Mouse (Mus musculus): ENCODE measurements around the gene Dgkz. TPM values are rescaled to one million over a fixed set of nuclear protein-coding genes. Genes with fewer than 3 reads are reported as not detected.

Dgkz gene
- polyA plus RNA-seq, 1 experiment from 2014 or later, result 53.2 TPM

DNA sequence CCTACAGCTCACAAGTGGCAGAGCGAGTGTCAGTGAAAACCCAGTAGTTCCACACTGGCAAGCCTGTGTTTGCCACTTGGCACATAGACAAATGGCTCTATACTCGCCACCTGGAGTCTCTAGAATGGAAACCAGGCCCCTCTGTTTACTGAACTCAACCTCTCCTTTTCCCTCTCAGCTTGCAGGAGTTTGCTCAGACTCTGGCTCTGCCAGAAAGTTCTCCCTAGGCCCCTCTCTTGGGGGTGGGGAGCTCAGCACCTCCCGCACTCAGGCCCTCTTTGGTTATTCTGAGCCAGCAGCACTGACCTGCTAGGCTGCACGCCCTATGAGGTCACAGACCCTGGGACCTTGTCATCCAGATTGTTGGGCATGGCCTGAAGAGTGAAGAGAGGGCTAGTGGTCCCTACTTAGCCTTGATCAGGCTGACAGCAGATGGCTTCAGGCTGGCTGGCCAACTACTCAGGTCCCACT, 20.5 kb downstream of the Dgkz start:
- WGBS, result 64% methylated on average over 4 of the region's 4 CpGs
- H3K27ac ChIP-seq (ENCODE audit: low read depth, low read length), result no peak overlapping the region

DNA sequence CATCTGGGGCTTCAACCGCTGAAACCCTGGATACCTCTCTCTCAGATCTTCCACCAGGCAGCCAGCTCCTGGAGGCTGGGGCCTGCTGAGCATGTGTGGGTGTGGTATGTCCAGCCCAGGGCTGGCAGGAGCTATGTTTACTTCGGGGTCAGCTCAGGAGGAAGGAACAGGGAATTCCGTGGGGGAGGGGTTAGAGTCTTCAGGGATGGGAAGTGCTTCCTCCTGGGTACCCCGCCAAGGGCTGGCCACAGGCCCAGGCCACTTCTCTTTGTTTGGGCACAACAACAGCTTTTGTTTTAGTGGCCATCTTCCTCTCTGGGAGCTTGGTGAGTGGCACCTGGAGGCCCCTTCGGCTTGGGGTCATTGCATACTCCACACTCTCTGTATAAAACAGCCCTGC, 21.8 kb downstream of the Dgkz start:
- no peaks in the 10 kb centered on the region for H3K9me3 ChIP-seq (ENCODE audit: control insufficient read depth)
- no peak overlapping the region for H3K9ac ChIP-seq (ENCODE audit: low read depth, low read length)
- H3K4me1 ChIP-seq (replicated peaks; ENCODE audit: control insufficient read depth, insufficient read depth, low read length), result peaks cover 16% of the 10 kb centered on the region; the same call in 1 of the 2 replicates
- ATAC-seq, result no peak
- WGBS, result 10% methylated on average over 5 of the region's 5 CpGs
- TF ChIP-seq CTCF (IDR thresholded peaks at IDR 0.05; ENCODE audit: low read depth), result peak; percentile 34; the same call in 1 of the 2 replicates
- H3K27ac ChIP-seq (ENCODE audit: low read depth, low read length), result no peak overlapping the region; the same call in 1 of the 2 replicates
- 0 out of 2 replicates have a peak overlapping the region, but pooled peaks have one; percentile 4 for H3K4me2 ChIP-seq (replicated peaks; ENCODE audit: low read depth)
- H3K36me3 ChIP-seq (ENCODE audit: control insufficient read depth, insufficient read depth), result no peaks in the 10 kb centered on the region; the same call in 1 of the 2 replicates
- H3K27me3 ChIP-seq (replicated peaks; ENCODE audit: control insufficient read depth, insufficient read depth, low read length), result no peaks in the 10 kb centered on the region
- H3K4me3 ChIP-seq (ENCODE audit: low read depth, low read length), result no peak overlapping the region

More for the DNA sequence above, 20.5 kb downstream of the Dgkz start:
- H3K36me3 ChIP-seq (ENCODE audit: control insufficient read depth, insufficient read depth), result no peaks in the 10 kb centered on the region; the same call in 1 of the 2 replicates
- no peak for ATAC-seq
- no peak overlapping the region for H3K4me2 ChIP-seq (replicated peaks; ENCODE audit: low read depth)
- H3K9ac ChIP-seq (ENCODE audit: low read depth, low read length), result no peak overlapping the region
- no peak overlapping the region for H3K4me3 ChIP-seq (ENCODE audit: low read depth, low read length)
- TF ChIP-seq CTCF (IDR thresholded peaks at IDR 0.05; ENCODE audit: low read depth), result no peak
- peaks cover 15% of the 10 kb centered on the region; the same call in 1 of the 2 replicates for H3K4me1 ChIP-seq (replicated peaks; ENCODE audit: control insufficient read depth, insufficient read depth, low read length)
- no peaks in the 10 kb centered on the region for H3K9me3 ChIP-seq (ENCODE audit: control insufficient read depth)
- H3K27me3 ChIP-seq (replicated peaks; ENCODE audit: control insufficient read depth, insufficient read depth, low read length), result no peaks in the 10 kb centered on the region

DNA sequence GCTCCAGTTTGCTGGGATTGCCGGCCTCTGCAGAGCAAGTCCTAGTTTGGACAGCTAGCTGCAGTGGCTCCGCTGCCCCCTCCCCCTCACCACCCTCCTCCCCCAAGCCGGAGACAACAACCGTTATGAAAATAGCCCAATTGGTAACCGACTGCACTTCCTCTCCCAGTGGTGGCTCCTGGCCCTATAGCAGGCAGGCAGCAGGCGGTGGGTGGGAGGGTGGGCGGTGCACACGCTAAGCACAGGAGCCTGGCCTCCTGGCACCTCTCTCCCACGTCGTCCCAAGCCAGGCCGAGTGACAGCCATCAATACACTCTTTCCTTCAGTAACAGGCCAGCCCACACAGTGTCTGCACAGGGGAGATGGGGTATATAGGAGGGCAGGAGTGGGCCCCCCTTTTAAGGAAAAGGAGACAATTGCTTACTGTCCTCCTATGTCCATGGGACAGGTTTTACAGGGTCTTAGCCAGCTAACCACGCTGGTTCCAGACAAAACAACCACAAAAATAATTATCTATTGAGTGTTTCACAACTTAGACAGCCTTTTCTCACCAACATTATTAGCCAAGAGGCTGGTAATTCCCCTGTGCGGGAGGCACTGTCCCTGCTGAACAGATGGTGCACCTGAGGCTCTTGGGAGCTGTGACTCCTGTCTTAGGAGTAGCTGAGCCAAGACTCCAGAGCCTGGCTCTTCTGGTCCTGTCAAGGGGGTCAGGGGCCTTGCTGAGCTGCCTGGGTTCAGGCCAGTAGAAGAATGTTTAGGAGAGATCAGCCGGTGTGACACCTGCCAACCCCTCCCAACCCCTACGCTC, 25.2 kb downstream of the Dgkz start:
- Histone ChIP-seq H3K4me2 (replicated peaks; ENCODE audit: low read depth) (peak overlapping the region; percentile 48), H3K27me3 (replicated peaks; ENCODE audit: control insufficient read depth, insufficient read depth, low read length) (no peaks in the 10 kb centered on the region), H3K9me3 (ENCODE audit: control insufficient read depth) (no peaks in the 10 kb centered on the region), H3K4me1 (replicated peaks; ENCODE audit: control insufficient read depth, insufficient read depth, low read length) (peaks cover 20% of the 10 kb centered on the region), H3K27ac (ENCODE audit: low read depth, low read length) (0 out of 2 replicates have a peak overlapping the region, but pooled peaks have one; percentile 55), H3K36me3 (ENCODE audit: control insufficient read depth, insufficient read depth) (peaks cover 5% of the 10 kb centered on the region; the same call in 1 of the 2 replicates), H3K9ac (ENCODE audit: low read depth, low read length) (peak overlapping the region; percentile 40; the same call in 1 of the 2 replicates), H3K4me3 (ENCODE audit: low read depth, low read length) (no peak overlapping the region)
- WGBS, result 19% methylated on average over 15 of the region's 15 CpGs
- no peak for ATAC-seq
- no peak for TF ChIP-seq CTCF (IDR thresholded peaks at IDR 0.05; ENCODE audit: low read depth)

DNA sequence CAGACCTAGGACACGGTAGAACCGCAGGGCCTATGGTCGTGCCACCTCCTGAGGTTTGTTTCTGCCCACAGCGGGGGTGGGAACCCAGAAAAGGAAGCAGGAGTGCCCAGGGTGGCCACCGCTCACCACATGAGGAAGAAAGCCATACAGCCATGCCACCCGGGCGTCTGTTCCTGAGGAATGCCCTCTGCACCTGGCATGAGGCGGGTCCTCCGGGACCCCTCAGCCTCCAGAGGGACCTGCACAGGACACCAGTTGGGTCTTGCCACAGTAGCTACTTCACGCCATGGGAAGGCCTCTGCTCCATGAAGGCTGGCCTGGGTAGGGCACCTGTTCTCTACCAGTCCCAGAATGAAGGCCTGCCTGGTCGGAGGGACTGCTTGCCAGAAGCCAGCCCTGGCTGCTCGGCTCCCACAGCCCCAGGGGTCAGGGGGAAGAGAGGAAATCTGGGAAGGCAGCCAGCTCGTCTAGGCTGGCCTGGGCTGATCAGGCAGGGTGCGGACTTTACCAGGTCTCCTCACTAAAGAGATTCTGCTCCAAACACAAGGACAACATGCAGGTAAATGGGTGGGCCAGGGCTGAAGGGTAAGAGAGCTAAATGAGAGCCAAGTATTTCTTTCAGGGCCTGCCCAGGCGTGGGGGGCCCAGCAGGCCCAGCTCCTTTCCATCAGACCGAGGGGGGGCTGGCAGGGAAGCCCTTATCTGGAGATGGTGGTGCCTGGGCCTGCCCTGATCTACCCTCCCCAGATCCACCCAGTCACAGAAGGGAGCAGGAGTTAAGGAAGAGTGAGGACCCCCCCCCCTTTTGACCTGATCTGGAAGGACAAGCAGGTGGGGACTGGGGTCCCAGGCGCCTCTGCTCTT, 26.0 kb downstream of the Dgkz start:
- no peak for TF ChIP-seq CTCF (IDR thresholded peaks at IDR 0.05; ENCODE audit: low read depth)
- ATAC-seq, result 0 out of 2 replicates have a peak, but pooled peaks have one; percentile 5
- peak overlapping the region; percentile 40; the same call in 1 of the 2 replicates for H3K9ac ChIP-seq (ENCODE audit: low read depth, low read length)
- no peaks in the 10 kb centered on the region for H3K9me3 ChIP-seq (ENCODE audit: control insufficient read depth)
- WGBS, result 59% methylated on average over 17 of the region's 17 CpGs
- peak overlapping the region; percentile 55; the same call in 1 of the 2 replicates for H3K27ac ChIP-seq (ENCODE audit: low read depth, low read length)
- H3K36me3 ChIP-seq (ENCODE audit: control insufficient read depth, insufficient read depth), result peaks cover 12% of the 10 kb centered on the region; the same call in 1 of the 2 replicates
- peak overlapping the region; percentile 48 for H3K4me2 ChIP-seq (replicated peaks; ENCODE audit: low read depth)
- H3K4me1 ChIP-seq (replicated peaks; ENCODE audit: control insufficient read depth, insufficient read depth, low read length), result peaks cover 20% of the 10 kb centered on the region
- no peak overlapping the region for H3K4me3 ChIP-seq (ENCODE audit: low read depth, low read length)
- H3K27me3 ChIP-seq (replicated peaks; ENCODE audit: control insufficient read depth, insufficient read depth, low read length), result no peaks in the 10 kb centered on the region

DNA sequence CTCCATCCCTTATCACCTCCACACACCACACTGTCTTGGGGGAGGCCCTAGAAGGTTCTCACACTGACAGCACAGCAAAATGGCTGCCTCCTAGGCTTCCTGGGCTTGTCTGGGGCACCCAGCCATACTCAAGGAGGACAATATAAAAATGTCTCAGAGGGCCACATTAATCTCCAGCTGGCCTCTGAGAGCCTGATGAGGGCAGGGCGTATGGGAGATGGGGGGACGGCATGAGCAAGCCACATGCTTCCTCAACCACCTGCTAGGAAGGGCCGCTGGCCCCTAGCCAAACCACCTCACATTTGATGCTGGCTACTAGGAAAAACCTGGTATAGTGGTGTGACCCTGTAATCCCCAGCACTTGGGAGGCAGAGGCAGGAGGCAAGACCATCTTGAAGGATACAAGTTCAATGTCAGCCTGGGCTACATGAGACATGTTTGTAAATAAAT, 26.8 kb downstream of the Dgkz start:
- ATAC-seq, result no peak
- 45% methylated on average over 3 of the region's 3 CpGs for WGBS
- Histone ChIP-seq H3K27ac (ENCODE audit: low read depth, low read length) (no peak overlapping the region), H3K36me3 (ENCODE audit: control insufficient read depth, insufficient read depth) (peaks cover 15% of the 10 kb centered on the region), H3K9ac (ENCODE audit: low read depth, low read length) (no peak overlapping the region), H3K4me1 (replicated peaks; ENCODE audit: control insufficient read depth, insufficient read depth, low read length) (peaks cover 20% of the 10 kb centered on the region), H3K4me2 (replicated peaks; ENCODE audit: low read depth) (peak overlapping the region; percentile 48; the same call in 1 of the 2 replicates), H3K9me3 (ENCODE audit: control insufficient read depth) (no peaks in the 10 kb centered on the region), H3K4me3 (ENCODE audit: low read depth, low read length) (no peak overlapping the region), H3K27me3 (replicated peaks; ENCODE audit: control insufficient read depth, insufficient read depth, low read length) (no peaks in the 10 kb centered on the region)
- TF ChIP-seq CTCF (IDR thresholded peaks at IDR 0.05; ENCODE audit: low read depth), result no peak
